Mouse (Mus musculus): ENCODE results near the gene Crybb3. TPM values are rescaled to one million over a fixed set of nuclear protein-coding genes. Genes with fewer than 3 reads are reported as not detected.

Crybb3 gene
- total RNA-seq, 2 experiments from 2014 or later, result 1.3 to 1.7 TPM

DNA sequence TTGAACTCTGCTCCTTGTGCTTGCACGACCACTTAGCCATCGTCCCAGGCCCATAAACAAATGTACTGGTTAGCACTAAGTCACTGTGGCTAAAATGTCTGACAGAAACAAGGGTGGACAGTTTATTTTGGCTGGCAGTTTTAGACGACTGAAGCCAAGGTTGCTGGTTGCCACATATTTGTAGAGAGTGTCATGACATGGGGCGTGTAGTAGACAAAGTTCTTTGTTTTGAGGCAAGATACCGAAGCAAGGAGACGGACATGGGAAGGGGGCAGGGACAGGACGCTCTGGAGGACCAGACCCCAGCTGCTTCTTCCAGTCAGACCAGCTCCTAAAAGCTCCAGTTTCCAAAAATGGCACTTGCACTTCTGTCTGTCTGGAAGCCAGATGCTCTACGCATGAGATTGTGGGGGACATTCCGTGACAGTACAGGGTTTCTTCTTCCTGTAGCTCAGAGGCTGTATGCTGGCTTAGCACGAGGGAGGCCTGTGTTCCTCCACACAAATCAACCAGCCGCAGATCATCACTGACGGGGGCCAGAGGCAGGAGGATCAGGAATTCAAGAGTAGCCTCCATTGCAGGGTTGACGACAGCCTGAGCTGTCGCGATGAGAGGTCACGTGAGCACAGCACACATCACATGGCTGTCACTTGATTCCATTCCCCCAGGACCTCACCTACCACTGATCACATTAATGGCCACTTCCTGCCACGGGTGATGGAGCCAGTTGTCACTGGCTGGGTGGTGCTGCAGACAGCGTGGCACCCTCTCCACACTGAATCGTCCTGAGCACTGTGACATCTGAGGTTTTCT is 1.2 kb upstream of the Crybb3 start:
- Histone ChIP-seq H3K4me3 (no peak overlapping the region), H3K27ac (0 out of 2 replicates have a peak overlapping the region, but pooled peaks have one; percentile 47)
- intact Hi-C loops (cut with DNase I), result loop anchor here (10.0 kb wide), 1 partner anchor 648 kb away; no protein-coding TSS in a partner anchor
- no peak for TF ChIP-seq CTCF (IDR thresholded peaks at IDR 0.05)
- DNase-seq (ENCODE audit: extremely low spot score in 1 of 2, low spot score in 2 of 2), result no peak

DNA sequence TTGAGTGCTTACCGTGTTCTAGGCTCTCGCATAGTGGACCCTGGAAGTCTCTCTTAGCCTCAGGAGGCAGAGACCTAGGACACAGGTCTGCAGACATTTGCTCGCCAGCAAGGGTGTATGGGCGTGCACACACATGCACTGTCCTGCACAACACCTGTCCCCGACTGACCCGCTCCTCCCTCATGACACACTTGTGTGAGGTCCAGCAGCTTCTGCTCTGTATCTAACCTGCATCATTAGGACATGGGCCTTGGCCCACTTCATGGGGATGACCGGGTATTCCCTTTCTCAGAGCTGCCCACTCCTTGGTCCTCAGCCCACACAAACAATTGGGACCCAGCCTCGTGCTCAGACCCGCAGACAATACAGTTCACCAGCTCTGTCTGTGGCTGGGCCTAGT is 364 bp downstream of the Crybb3 start:
- peak in 1 of 2 experiments; percentile 9 for DNase-seq (ENCODE audit: extremely low spot score in 1 of 2, low spot score in 2 of 2)
- H3K4me3 ChIP-seq, result no peak overlapping the region
- intact Hi-C loops (cut with DNase I), result loop anchor here (10.0 kb wide), 1 partner anchor 646 kb away; no protein-coding TSS in a partner anchor
- H3K27ac ChIP-seq, result no peak overlapping the region
- TF ChIP-seq CTCF (IDR thresholded peaks at IDR 0.05), result no peak

DNA sequence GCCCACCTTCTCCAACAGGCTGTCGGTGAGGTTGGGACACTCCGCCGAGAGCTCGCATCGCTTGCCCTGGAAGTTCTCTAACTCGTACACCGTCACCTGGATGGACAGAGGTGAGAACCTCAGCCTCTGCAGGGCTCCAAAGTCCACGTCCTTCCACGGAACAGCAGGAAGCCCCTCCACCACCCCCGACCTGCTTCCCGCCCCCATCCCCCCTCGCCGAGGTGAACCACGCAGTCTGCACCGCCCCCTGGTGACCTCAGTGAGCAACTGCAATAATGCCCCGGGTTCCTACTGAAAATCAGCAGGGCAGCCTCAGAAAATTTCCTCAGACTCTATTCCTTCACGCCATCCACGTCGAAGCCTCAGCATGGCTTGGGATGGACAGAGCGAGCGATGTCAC is 1.6 kb downstream of the Crybb3 start:
- peak; percentile 39 to 63 for DNase-seq (ENCODE audit: extremely low spot score in 1 of 2, low spot score in 2 of 2)
- intact Hi-C loops (cut with DNase I), result loop anchor here (10.0 kb wide), 1 partner anchor 645 kb away; no protein-coding TSS in a partner anchor
- 0 out of 2 replicates have a peak overlapping the region, but pooled peaks have one; percentile 22 for H3K4me3 ChIP-seq
- no peak overlapping the region for H3K27ac ChIP-seq
- peak; percentile 68 for TF ChIP-seq CTCF (IDR thresholded peaks at IDR 0.05)

DNA sequence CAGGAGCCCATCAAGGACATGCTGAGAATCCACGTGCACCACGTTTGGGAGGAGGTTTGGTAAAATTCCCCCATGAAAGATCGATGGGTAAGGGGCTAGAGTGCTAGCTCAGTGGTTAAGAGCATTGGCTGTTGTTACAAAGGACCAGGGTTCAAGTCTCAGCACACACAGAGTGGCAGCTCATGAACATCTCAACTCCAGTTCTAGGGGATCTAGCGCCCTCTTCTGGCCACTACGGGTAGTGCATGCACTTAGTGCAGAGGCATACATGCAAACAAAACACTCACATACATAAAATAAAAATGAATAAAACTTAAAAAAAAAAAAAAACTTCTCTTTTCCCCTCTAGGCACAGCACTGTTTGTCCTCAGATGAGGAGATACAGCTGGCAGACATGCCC is 2.7 kb downstream of the Crybb3 start:
- no peak overlapping the region for H3K27ac ChIP-seq
- TF ChIP-seq CTCF (IDR thresholded peaks at IDR 0.05), result peak; percentile 49
- no peak overlapping the region for H3K4me3 ChIP-seq
- DNase-seq (ENCODE audit: extremely low spot score in 1 of 2, low spot score in 2 of 2), result no peak
- intact Hi-C loops (cut with DNase I), result no loop called here

DNA sequence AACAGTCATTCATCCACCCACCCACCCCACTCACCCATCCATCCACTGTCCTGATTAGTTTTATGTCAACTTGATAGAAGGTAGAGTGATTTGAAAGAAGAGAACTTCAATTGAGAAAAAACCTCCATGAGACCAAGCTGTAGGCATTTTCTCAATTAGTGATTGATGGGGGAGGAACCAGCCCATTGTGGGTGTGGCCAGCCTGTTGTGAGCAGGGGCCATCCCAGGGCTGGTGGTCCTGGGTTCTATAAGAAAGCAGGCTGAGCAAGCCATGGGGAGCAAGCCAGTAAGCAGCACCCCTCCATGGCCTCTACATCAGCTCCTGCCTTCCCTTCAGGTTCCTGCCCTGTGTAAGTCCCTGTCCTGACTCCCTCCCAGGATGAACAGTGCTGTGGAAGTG is 11.4 kb downstream of the Crybb3 start, which contains the start of gene Crybb2:
TSS of gene Crybb2 (minus strand) at position 101 of the 400 bp plus-strand sequence.
- DNase-seq (ENCODE audit: extremely low spot score in 1 of 2, low spot score in 2 of 2), result no peak
- intact Hi-C loops (cut with DNase I), result no loop called here
- no peak within 1 kb of the TSS for H3K4me3 ChIP-seq
- no peak within 1 kb of the TSS for H3K27ac ChIP-seq
- TF ChIP-seq CTCF (IDR thresholded peaks at IDR 0.05), result no peak

DNA sequence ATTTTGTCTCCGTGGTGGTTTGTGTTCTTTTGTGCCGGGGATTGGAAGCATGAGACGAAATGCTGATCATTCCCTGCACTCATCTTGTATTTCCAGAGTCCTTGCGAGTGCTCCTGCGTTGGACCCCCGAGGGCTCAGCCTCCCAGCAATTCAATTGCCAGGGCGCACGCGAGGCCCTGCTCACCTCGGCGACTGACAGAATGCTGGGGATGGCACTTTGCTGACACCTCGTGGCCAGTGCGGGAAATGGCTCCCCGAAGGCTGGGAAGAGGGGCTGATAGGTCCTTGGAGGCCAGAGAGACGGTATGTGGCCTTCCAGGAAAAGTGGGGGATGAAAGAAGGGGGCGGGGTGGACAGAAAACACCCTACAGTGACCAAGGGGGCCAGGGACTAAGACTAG is 27.1 kb downstream of the Crybb3 start:
- Histone ChIP-seq H3K4me3 (no peak overlapping the region), H3K27ac (no peak overlapping the region)
- intact Hi-C loops (cut with DNase I), result loop anchor here (1.0 to 10.0 kb wide), 3 partner anchors 183 to 622 kb away; partner anchors contain the start of gene Sez6l
- DNase-seq (ENCODE audit: extremely low spot score in 1 of 2, low spot score in 2 of 2), result peak; percentile 78 to 89
- TF ChIP-seq CTCF (IDR thresholded peaks at IDR 0.05), result peak; percentile 85

DNA sequence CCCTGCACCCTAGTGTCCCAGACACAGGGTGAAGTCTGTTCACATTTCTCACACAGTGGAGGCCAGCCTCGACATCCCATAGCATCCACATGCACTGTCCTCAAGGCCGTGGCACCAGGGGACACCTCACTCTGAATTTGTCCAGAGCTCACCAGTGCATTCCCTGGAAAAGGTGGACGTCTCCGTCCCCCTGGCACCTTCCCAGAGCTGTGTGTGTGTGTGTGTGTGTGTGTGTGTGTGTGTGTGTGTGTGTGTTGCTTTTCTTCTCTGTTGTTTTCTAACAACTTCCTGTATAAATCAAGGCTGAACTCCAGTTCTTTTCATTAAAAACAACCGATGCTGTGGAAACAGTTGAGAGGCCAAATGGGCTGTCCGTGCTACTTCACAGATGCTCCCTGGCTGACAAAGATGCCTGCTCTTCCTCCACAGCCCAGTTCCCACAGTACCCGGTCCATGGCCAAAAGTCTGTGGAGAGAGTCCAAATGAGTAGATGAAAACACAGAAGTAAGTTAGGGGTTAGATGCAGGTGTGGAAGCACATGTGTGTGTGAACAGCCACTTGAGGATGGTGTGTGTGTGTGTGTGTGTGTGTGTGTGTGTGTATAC is 30.7 kb downstream of the Crybb3 start:
- no peak overlapping the region for H3K4me3 ChIP-seq
- peak overlapping the region; percentile 24; the same call in 1 of the 2 replicates for H3K27ac ChIP-seq
- TF ChIP-seq CTCF (IDR thresholded peaks at IDR 0.05), result no peak
- intact Hi-C loops (cut with DNase I), result loop anchor here (5.0 to 10.0 kb wide), 2 partner anchors 476 to 618 kb away; partner anchors contain the start of gene Sez6l
- DNase-seq (ENCODE audit: extremely low spot score in 1 of 2, low spot score in 2 of 2), result no peak

DNA sequence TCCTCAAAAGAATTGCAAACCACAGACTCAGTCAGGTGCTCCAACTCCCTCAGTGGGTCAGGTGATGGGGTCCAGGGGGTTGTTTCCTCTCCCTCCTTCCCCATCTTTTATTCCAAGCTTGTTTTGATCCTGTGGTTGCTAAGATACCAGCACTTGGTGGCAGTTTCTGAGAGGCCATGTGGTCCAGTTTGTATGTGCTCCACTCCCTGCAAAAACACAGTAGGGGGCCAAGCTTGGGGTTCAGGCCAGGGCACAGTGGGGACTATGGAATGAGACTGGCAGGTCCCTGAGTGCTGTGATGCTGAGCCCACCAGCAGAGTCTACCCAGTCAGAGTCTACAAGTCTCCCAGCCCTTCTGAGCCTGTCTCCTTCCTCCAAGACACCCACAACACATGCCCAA is 31.5 kb downstream of the Crybb3 start:
- intact Hi-C loops (cut with DNase I), result loop anchor here (2.0 to 10.0 kb wide), 3 partner anchors 35 to 618 kb away; partner anchors contain the start of genes Grk3 and Sez6l
- peak overlapping the region; percentile 48; the same call in 1 of the 2 replicates for H3K27ac ChIP-seq
- H3K4me3 ChIP-seq, result no peak overlapping the region
- no peak for TF ChIP-seq CTCF (IDR thresholded peaks at IDR 0.05)
- DNase-seq (ENCODE audit: extremely low spot score in 1 of 2, low spot score in 2 of 2), result peak in 1 of 2 experiments; percentile 23

DNA sequence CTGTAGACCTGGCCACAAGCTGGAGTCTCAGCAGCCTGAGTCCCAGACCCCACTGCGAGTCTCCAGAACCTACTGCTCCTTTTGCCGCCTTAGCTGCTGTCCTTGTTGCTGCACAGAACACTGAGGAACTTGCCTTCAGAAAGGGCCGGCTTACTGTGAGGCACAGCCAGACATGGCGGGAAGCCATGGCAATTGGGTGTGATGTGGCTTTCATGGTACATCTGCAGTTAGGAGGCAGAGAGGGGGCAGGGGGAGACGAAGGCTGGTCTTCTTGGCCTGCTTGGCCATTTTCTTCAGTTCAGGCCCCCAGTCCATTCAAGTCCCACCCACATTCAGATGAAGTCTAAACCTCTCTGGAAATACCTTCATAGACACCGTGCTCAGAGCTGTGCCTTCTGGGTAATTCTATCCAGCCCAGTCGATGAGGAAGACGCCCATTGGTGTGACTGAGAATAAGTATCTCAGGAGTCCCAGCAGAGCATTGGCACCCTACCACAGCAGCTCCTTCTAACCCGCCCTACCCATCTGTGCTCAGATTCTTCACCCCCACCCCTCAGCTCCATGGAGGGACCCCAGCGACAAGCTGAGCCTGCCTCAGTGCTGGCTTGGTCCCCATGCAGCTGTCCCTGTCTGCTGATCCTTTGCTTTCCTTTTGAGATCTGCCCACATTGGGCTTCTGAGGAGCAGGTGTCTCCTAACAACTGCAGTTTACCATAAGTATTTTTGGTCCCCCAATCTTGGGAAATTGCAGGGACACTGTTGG is 35.7 kb downstream of the Crybb3 start:
- TF ChIP-seq CTCF (IDR thresholded peaks at IDR 0.05), result no peak
- intact Hi-C loops (cut with DNase I), result no loop called here
- DNase-seq (ENCODE audit: extremely low spot score in 1 of 2, low spot score in 2 of 2), result no peak
- H3K4me3 ChIP-seq, result no peak overlapping the region
- peak overlapping the region; percentile 54; the same call in 1 of the 2 replicates for H3K27ac ChIP-seq

DNA sequence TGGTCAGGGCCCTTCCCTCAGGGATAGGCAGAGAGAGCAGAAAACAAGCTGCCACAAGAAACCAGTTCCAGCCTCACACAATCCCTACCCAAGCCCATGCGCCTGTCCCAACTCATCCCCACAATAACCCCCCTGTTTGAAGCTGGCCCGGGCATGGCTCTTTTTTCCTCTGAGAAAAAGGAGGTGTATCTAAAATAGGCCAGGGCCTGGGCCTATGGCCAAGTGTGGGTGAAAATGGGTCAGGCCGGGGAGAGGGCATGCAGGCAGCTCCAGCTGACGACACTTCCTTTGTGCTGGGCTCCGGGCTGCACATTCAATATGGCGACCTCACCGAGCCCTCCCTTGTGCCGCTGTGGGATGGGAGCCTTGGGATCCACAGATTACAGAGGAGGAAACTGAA is 37.9 kb downstream of the Crybb3 start:
- intact Hi-C loops (cut with DNase I), result no loop called here
- peak overlapping the region; percentile 69 for H3K27ac ChIP-seq
- TF ChIP-seq CTCF (IDR thresholded peaks at IDR 0.05), result no peak
- H3K4me3 ChIP-seq, result no peak overlapping the region
- DNase-seq (ENCODE audit: extremely low spot score in 1 of 2, low spot score in 2 of 2), result peak; percentile 49 to 63

DNA sequence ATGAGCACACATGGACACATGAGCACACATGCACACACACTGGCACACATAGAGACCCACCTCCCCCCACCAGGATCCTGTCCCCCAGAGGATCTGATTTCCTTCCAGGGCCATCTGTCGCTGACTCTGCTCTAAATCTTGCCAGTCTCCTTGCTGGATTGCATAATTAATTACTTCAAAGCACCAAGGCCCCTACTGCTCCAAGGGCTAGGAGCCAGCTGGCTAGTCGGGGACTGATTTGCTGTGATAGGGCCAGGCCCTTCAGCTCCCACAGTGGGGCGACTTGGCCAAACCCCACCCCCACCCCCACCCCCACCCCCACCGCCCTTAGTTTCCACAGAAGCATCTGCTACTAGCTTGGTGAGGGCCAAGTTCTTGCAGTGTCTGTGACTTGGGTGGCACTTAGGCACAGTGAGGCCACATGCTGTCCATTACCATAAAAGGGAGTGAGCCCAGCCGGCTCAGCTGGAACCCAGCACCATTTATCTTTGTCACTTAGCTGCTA is 39.8 kb downstream of the Crybb3 start:
- DNase-seq (ENCODE audit: extremely low spot score in 1 of 2, low spot score in 2 of 2), result peak; percentile 45 to 56
- peak overlapping the region; percentile 54 for H3K27ac ChIP-seq
- H3K4me3 ChIP-seq, result no peak overlapping the region
- intact Hi-C loops (cut with DNase I), result no loop called here
- no peak for TF ChIP-seq CTCF (IDR thresholded peaks at IDR 0.05)
